Mouse (Mus musculus) MEL (cell line): Measurements from ENCODE around the gene Clock. TPM values are rescaled to one million over a fixed set of nuclear protein-coding genes. Genes with fewer than 3 reads are reported as not detected.
A peak's percentile ranks its signal among the peaks of the same experiment; 100 is the strongest.

Source experiments
- DNase-seq: peaks from one replicate; pipeline ENCODE4 v3.0.0; 2011; ENCODE audit warnings: low read depth, low spot score
- H3K27ac ChIP-seq: 2 replicates; pipeline ENCODE4 v1.5.1; 2012; ENCODE audit warnings: low read depth, mild to moderate bottlenecking, control low read depth, low read length, moderate library complexity; ENCODE audit not compliant: control insufficient read depth
- H3K27me3 ChIP-seq, 2 experiments: fragments of 150-350 bp in 1 of 2; sonication (generic) in 1 of 2; 2 replicates each; pipeline ENCODE4 v1.6.1; 2012; ENCODE audit warnings: low read length in 2 of 2, mild to moderate bottlenecking in 2 of 2, improper control_type of control experiment in 1 of 2, moderate library complexity in 1 of 2; ENCODE audit not compliant: insufficient read depth in 2 of 2, control insufficient read depth in 1 of 2
- H3K36me3 ChIP-seq, 2 experiments: 2 replicates each; pipeline ENCODE4 v1.6.1; 2012 to 2014; ENCODE audit warnings: low read length in 2 of 2, improper control_type of control experiment in 1 of 2, inconsistent platforms in 1 of 2, mild to moderate bottlenecking in 1 of 2; ENCODE audit not compliant: insufficient read depth in 2 of 2, control insufficient read depth in 1 of 2
- H3K4me1 ChIP-seq, 2 experiments: fragments of 150-350 bp in 1 of 2; sonication (generic) in 1 of 2; 2 replicates each; pipeline ENCODE4 v1.6.1; 2012; ENCODE audit warnings: low read length in 2 of 2, improper control_type of control experiment in 1 of 2, mild to moderate bottlenecking in 1 of 2; ENCODE audit not compliant: insufficient read depth in 2 of 2, control insufficient read depth in 1 of 2
- H3K4me3 ChIP-seq, 2 experiments: fragments of 150-350 bp in 1 of 2; sonication (generic) in 1 of 2; 2 replicates each; pipeline ENCODE4 v1.5.1; 2012; ENCODE audit warnings: low read depth in 2 of 2, low read length in 2 of 2, mild to moderate bottlenecking in 2 of 2, moderate library complexity in 2 of 2, control low read depth in 1 of 2, improper control_type of control experiment in 1 of 2; ENCODE audit not compliant: control insufficient read depth in 1 of 2, insufficient read depth in 1 of 2
- H3K79me2 ChIP-seq: 2 replicates; pipeline ENCODE4 v1.6.1; 2012; ENCODE audit warnings: mild to moderate bottlenecking, low read length, moderate library complexity; ENCODE audit not compliant: control insufficient read depth, poor library complexity, insufficient read depth
- H3K9ac ChIP-seq: 2 replicates; pipeline ENCODE4 v1.6.1; 2012; ENCODE audit warnings: low read depth, mild to moderate bottlenecking, control low read depth, low read length, moderate library complexity; ENCODE audit not compliant: control insufficient read depth, poor library complexity, severe bottlenecking
- H3K9me3 ChIP-seq: fragments of 150-350 bp; sonication (generic); replicated peaks from 2 replicates; pipeline ENCODE4 v1.6.1; 2012; ENCODE audit warnings: mild to moderate bottlenecking, low read length, improper control_type of control experiment, moderate library complexity; ENCODE audit not compliant: insufficient read depth
- BHLHE40 ChIP-seq: IDR thresholded peaks from 2 replicates; pipeline ENCODE4 v1.6.1; 2012; ENCODE audit warnings: low read depth, mild to moderate bottlenecking, inconsistent platforms, low read length, improper control_type of control experiment, borderline replicate concordance
- CHD1 ChIP-seq: IDR thresholded peaks from 2 replicates; pipeline ENCODE4 v1.6.1; 2012; ENCODE audit warnings: low read depth, mild to moderate bottlenecking, inconsistent platforms, low read length, improper control_type of control experiment
- CHD2 ChIP-seq: IDR thresholded peaks from 2 replicates; pipeline ENCODE4 v1.6.1; 2011; ENCODE audit warnings: low read length, improper control_type of control experiment
- CTCF ChIP-seq, 3 experiments: IDR thresholded peaks in 2 of 3; conservative IDR thresholded peaks in 1 of 3; 2 replicates each; pipeline ENCODE4 v1.5.1; 2011 to 2012; ENCODE audit warnings: low read length in 3 of 3, low read depth in 2 of 3, mild to moderate bottlenecking in 2 of 3, improper control_type of control experiment in 1 of 3, inconsistent platforms in 1 of 3, mixed read lengths in 1 of 3, moderate library complexity in 1 of 3; ENCODE audit not compliant: control insufficient read depth in 1 of 3, insufficient read depth in 1 of 3, poor library complexity in 1 of 3, severe bottlenecking in 1 of 3
- E2F4 ChIP-seq: IDR thresholded peaks from 2 replicates; pipeline ENCODE4 v1.6.1; 2011; ENCODE audit warnings: low read depth, low read length, improper control_type of control experiment, borderline replicate concordance
- ELF1 ChIP-seq: IDR thresholded peaks from 2 replicates; pipeline ENCODE4 v1.6.1; 2014; ENCODE audit warnings: low read depth, mild to moderate bottlenecking, inconsistent platforms, low read length, improper control_type of control experiment, moderate library complexity
- EP300 ChIP-seq, 2 experiments: IDR thresholded peaks; 2 replicates each; pipeline ENCODE4 v1.6.1; 2011; ENCODE audit warnings: improper control_type of control experiment in 2 of 2, low read length in 2 of 2, low read depth in 1 of 2, mild to moderate bottlenecking in 1 of 2
- ETS1 ChIP-seq: IDR thresholded peaks from 2 replicates; pipeline ENCODE4 v1.6.1; 2012; ENCODE audit warnings: low read depth, mild to moderate bottlenecking, inconsistent platforms, low read length, improper control_type of control experiment, moderate library complexity
- GABPA ChIP-seq: IDR thresholded peaks from 2 replicates; pipeline ENCODE4 v1.6.1; 2012; ENCODE audit warnings: low read depth, mild to moderate bottlenecking, inconsistent platforms, low read length, improper control_type of control experiment, moderate library complexity
- GATA1 ChIP-seq: IDR thresholded peaks from 2 replicates; pipeline ENCODE4 v1.6.1; 2011; ENCODE audit warnings: low read depth, low read length, improper control_type of control experiment
- HCFC1 ChIP-seq: IDR thresholded peaks from 2 replicates; pipeline ENCODE4 v1.6.1; 2012; ENCODE audit warnings: low read depth, mild to moderate bottlenecking, inconsistent platforms, low read length, improper control_type of control experiment, moderate library complexity
- KAT2A ChIP-seq: conservative IDR thresholded peaks from 2 replicates; pipeline ENCODE4 v1.6.1; 2012; ENCODE audit warnings: low read depth, low read length, improper control_type of control experiment, inconsistent platforms
- MAFK ChIP-seq: IDR thresholded peaks from 2 replicates; pipeline ENCODE4 v1.6.1; 2011; ENCODE audit warnings: low read depth, mild to moderate bottlenecking, low read length, improper control_type of control experiment, borderline replicate concordance
- MAX ChIP-seq: IDR thresholded peaks from 2 replicates; pipeline ENCODE4 v1.6.1; 2011; ENCODE audit warnings: low read length, improper control_type of control experiment
- MEF2A ChIP-seq: IDR thresholded peaks from 2 replicates; pipeline ENCODE4 v1.6.1; 2014; ENCODE audit warnings: low read depth, mild to moderate bottlenecking, inconsistent platforms, low read length, improper control_type of control experiment; ENCODE audit not compliant: poor library complexity, insufficient replicate concordance, severe bottlenecking; ENCODE audit errors: extremely low read depth
- MXI1 ChIP-seq: IDR thresholded peaks from 2 replicates; pipeline ENCODE4 v1.6.1; 2011; ENCODE audit warnings: mild to moderate bottlenecking, low read depth, low read length, improper control_type of control experiment
- MYB ChIP-seq: IDR thresholded peaks from 2 replicates; pipeline ENCODE4 v1.6.1; 2011; ENCODE audit warnings: mild to moderate bottlenecking, low read depth, low read length, improper control_type of control experiment
- MYC ChIP-seq: IDR thresholded peaks from 2 replicates; pipeline ENCODE4 v1.6.1; 2011; ENCODE audit warnings: low read depth, mild to moderate bottlenecking, low read length, improper control_type of control experiment, moderate library complexity
- NELFE ChIP-seq: IDR thresholded peaks from 2 replicates; pipeline ENCODE4 v1.6.1; 2011; ENCODE audit warnings: low read depth, low read length, improper control_type of control experiment
- NRF1 ChIP-seq: IDR thresholded peaks from 2 replicates; pipeline ENCODE4 v1.6.1; 2014; ENCODE audit warnings: low read depth, mild to moderate bottlenecking, inconsistent platforms, low read length, improper control_type of control experiment, moderate library complexity; ENCODE audit not compliant: poor library complexity, insufficient read depth, severe bottlenecking
- POLR2AphosphoS2 ChIP-seq: IDR thresholded peaks from 2 replicates; pipeline ENCODE4 v1.6.1; 2011; ENCODE audit warnings: low read length, improper control_type of control experiment
- POLR2AphosphoS5 ChIP-seq: IDR thresholded peaks from 2 replicates; pipeline ENCODE4 v1.6.1; 2012; ENCODE audit warnings: low read depth, borderline replicate concordance, mild to moderate bottlenecking, inconsistent platforms, low read length, moderate library complexity, mixed read lengths
- RAD21 ChIP-seq: IDR thresholded peaks from 2 replicates; pipeline ENCODE4 v1.6.1; 2011; ENCODE audit warnings: mild to moderate bottlenecking, low read depth, low read length, improper control_type of control experiment
- RCOR1 ChIP-seq: IDR thresholded peaks from 2 replicates; pipeline ENCODE4 v1.6.1; 2012; ENCODE audit warnings: low read depth, mild to moderate bottlenecking, inconsistent platforms, low read length, improper control_type of control experiment
- SIN3A ChIP-seq: IDR thresholded peaks from 2 replicates; pipeline ENCODE4 v1.6.1; 2012; ENCODE audit warnings: low read length, improper control_type of control experiment, inconsistent platforms
- SMC3 ChIP-seq: IDR thresholded peaks from 2 replicates; pipeline ENCODE4 v1.6.1; 2011; ENCODE audit warnings: low read depth, low read length, improper control_type of control experiment
- TAL1 ChIP-seq: IDR thresholded peaks from 2 replicates; pipeline ENCODE4 v1.6.1; 2012; ENCODE audit warnings: mild to moderate bottlenecking, inconsistent platforms, low read length, moderate library complexity, mixed read lengths
- TCF12 ChIP-seq: IDR thresholded peaks from 2 replicates; pipeline ENCODE4 v1.6.1; 2014; ENCODE audit warnings: low read depth, mild to moderate bottlenecking, inconsistent platforms, low read length, improper control_type of control experiment, moderate library complexity
- UBTF ChIP-seq: IDR thresholded peaks from 2 replicates; pipeline ENCODE4 v1.6.1; 2012; ENCODE audit warnings: low read depth, mild to moderate bottlenecking, inconsistent platforms, low read length, improper control_type of control experiment, moderate library complexity, borderline replicate concordance; ENCODE audit not compliant: insufficient read depth
- USF1 ChIP-seq: IDR thresholded peaks from 2 replicates; pipeline ENCODE4 v1.6.1; 2014; ENCODE audit warnings: low read depth, mild to moderate bottlenecking, inconsistent platforms, low read length, improper control_type of control experiment, moderate library complexity
- USF2 ChIP-seq, 2 experiments: IDR thresholded peaks; 2 replicates each; pipeline ENCODE4 v1.6.1; 2011 to 2012; ENCODE audit warnings: improper control_type of control experiment in 2 of 2, low read length in 2 of 2, borderline replicate concordance in 1 of 2, inconsistent platforms in 1 of 2, low read depth in 1 of 2, mild to moderate bottlenecking in 1 of 2; ENCODE audit not compliant: insufficient read depth in 1 of 2
- ZC3H11A ChIP-seq: IDR thresholded peaks from 2 replicates; pipeline ENCODE4 v1.6.1; 2012; ENCODE audit warnings: low read depth, mild to moderate bottlenecking, inconsistent platforms, low read length, improper control_type of control experiment
- ZKSCAN1 ChIP-seq: IDR thresholded peaks from 2 replicates; pipeline ENCODE4 v1.6.1; 2012; ENCODE audit warnings: low read depth, mild to moderate bottlenecking, inconsistent platforms, low read length, improper control_type of control experiment, moderate library complexity
- ZMIZ1 ChIP-seq: IDR thresholded peaks from 2 replicates; pipeline ENCODE4 v1.6.1; 2012; ENCODE audit warnings: low read depth, mild to moderate bottlenecking, inconsistent platforms, low read length, improper control_type of control experiment, moderate library complexity
- ZNF384 ChIP-seq: IDR thresholded peaks from 2 replicates; pipeline ENCODE4 v1.6.1; 2012; ENCODE audit warnings: low read depth, mild to moderate bottlenecking, inconsistent platforms, low read length, improper control_type of control experiment
- polyA plus RNA-seq, 2 experiments: library from polyadenylated mRNA; stranded (reverse) in 1 of 2; unstranded in 1 of 2; fragments of >175 nt in 1 of 2; fragments of >200 nt in 1 of 2; gene quantifications; 2 replicates each; pipeline versions ENCODE4 v1.2.1 to v1.2.4; 2012; ENCODE audit warnings: low replicate concordance in 2 of 2, low read depth in 1 of 2; ENCODE audit not compliant: insufficient read length in 2 of 2, insufficient read depth in 1 of 2, missing spikeins in 1 of 2
- total RNA-seq: library from RNA; depleted of rRNA; stranded (reverse); fragments of 300-350 nt; gene quantifications from 2 replicates; pipeline ENCODE4 v1.2.3, GENCODE M21; 2012

The Clock gene
- total and polyA plus RNA-seq, 3 experiments = 4.1 to 77.5 (median 6.3) TPM

DNA sequence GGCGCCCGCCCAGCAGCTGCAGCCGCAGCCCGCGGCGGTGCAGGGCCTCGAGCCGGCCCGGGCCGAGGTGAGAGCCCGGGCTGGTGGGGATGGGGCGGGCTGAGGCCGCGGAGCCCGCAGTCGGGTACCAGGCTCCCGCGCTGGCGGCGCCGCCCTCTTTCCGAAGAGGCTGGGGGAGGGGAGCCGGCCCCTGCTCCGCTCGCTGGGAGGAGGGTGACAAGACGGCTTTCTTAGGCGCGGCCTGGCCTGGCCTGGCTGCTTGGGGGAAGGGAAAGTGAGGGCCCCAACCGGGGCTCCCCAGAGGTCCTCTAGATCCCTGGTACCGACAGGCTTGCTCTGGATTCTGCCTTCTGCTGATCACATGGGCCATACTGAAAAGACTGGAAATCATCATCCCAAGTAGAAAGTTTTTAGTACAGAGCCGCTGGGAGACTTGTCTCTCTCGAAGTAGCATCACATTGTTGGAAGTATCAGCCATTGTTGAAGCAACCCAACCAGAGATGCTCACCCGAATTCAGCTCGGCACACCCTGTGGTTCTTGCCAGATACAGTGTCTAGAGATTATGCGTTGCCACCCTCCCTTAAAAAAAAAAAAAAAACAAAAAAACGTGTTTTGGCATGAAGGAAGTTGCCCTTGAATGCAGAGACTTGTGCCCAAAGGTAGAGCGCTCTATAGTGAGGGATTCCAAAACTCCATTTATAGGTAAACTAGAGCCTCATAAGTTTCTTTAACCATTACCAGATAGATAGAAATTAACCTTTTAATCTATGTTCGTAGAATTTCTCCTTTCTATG, 120.1 kb downstream of the Clock start:
- peaks cover 0 to 41% of the 10 kb centered on the region in 2 experiments; a peak in 3 of 4 replicates for H3K36me3 ChIP-seq
- peaks cover 42% of the 10 kb centered on the region for H3K79me2 ChIP-seq
- H3K27ac ChIP-seq = peak overlapping the region; percentile 42
- peak; percentile 81 for DNase-seq
- no peaks in the 10 kb centered on the region for H3K27me3 ChIP-seq
- H3K4me3 ChIP-seq = peak overlapping the region; percentile 77 to 88
- H3K4me1 ChIP-seq = peaks cover 10 to 27% of the 10 kb centered on the region in 2 experiments
- peak overlapping the region; percentile 88 for H3K9ac ChIP-seq
- no peaks in the 10 kb centered on the region for H3K9me3 ChIP-seq
- TF ChIP-seq ELF1 (no peak), USF2 (IDR thresholded peaks at IDR 0.05; ENCODE audit: borderline replicate concordance in 1 of 2, insufficient read depth in 1 of 2, low read depth in 1 of 2, low read length in 2 of 2) (no peak), MAFK (no peak), KAT2A (no peak), ZNF384 (peak; percentile 90), MYC (0 out of 2 replicates have a peak, but pooled peaks have one; percentile 36), E2F4 (no peak), MAX (no peak), NELFE (no peak), GABPA (no peak), ZMIZ1 (no peak), TAL1 (no peak), CHD1 (0 out of 2 replicates have a peak, but pooled peaks have one; percentile 67), CHD2 (peak; percentile 24; the same call in 1 of the 2 replicates), SMC3 (no peak), SIN3A (no peak; the same call in 1 of the 2 replicates), USF1 (peak; percentile 6; the same call in 1 of the 2 replicates), POLR2AphosphoS2 (no peak), MYB (no peak), MXI1 (no peak), RCOR1 (no peak), TCF12 (no peak), MEF2A (no peak), POLR2AphosphoS5 (no peak), BHLHE40 (0 out of 2 replicates have a peak, but pooled peaks have one; percentile 39), CTCF (IDR thresholded peaks at IDR 0.05 in 2 of 3, conservative IDR thresholded peaks at IDR 0.05 in 1 of 3; ENCODE audit: control insufficient read depth in 1 of 3, insufficient read depth in 1 of 3, low read depth in 2 of 3, low read length in 3 of 3, poor library complexity in 1 of 3, severe bottlenecking in 1 of 3) (no peak), ETS1 (no peak), HCFC1 (0 out of 2 replicates have a peak, but pooled peaks have one; percentile 34), ZC3H11A (no peak), RAD21 (no peak), EP300 (IDR thresholded peaks at IDR 0.05; ENCODE audit: low read depth in 1 of 2, low read length in 2 of 2) (peak in 1 of 2 experiments; percentile 29; a peak in 1 of 4 replicates), ZKSCAN1 (no peak), NRF1 (no peak), GATA1 (no peak), UBTF (no peak)
